Mouse (Mus musculus) thymus, adult 18-20 months (tissue): ENCODE results near the gene Duox1.
"Not testable (repeated sequence)": the region's sequence is repeated elsewhere in the genome, so short reads cannot be mapped to it uniquely, and the experiment has no call there.

Source experiments
- DNase-seq, 2 experiments: peaks; one replicate each; pipeline ENCODE4 v3.0.0; 2022; ENCODE audit warnings: mixed read lengths in 2 of 2

The Duox1 gene

GRCm38 (mm10) chr2:122377215-122377674, 61.8 kb downstream of the Duox1 start:
- DNase-seq, result peak; percentile 92 to 96

GRCm38 (mm10) chr2:122377751-122378246, 62.3 kb downstream of the Duox1 start:
- DNase-seq, result peak; percentile 63 to 76

- DNase-seq, result no peak
These were observed 63.2 kb downstream of the Duox1 start for GRCm38 (mm10) chr2:122378421-122379291.

GRCm38 (mm10) chr2:122379292-122379650, 63.8 kb downstream of the Duox1 start:
- no peak for DNase-seq

GRCm38 (mm10) chr2:122380768-122381311, 65.4 kb downstream of the Duox1 start:
- no peak for DNase-seq

GRCm38 (mm10) chr2:122381329-122382103, 66.0 kb downstream of the Duox1 start:
- no peak for DNase-seq

GRCm38 (mm10) chr2:122382121-122382520, 66.6 kb downstream of the Duox1 start:
- no peak for DNase-seq

GRCm38 (mm10) chr2:122385095-122385494, 69.6 kb downstream of the Duox1 start:
- no peak for DNase-seq

- not testable (repeated sequence) for DNase-seq
These were observed 71.7 kb downstream of the Duox1 start for GRCm38 (mm10) chr2:122387135-122387534.

- no peak for DNase-seq
These were observed 80.7 kb downstream of the Duox1 start for GRCm38 (mm10) chr2:122396150-122396549.
